Comparison of ENCODE assay signal across 17 mouse cellular contexts in genomic region chr9:41888616-41889150, GRCm38 (mm10).
DNase-seq lines count a peak whose midpoint lies in the region; ATAC-seq lines count a peak whose summit lies in the region.
"Had no signal": no experiment of that assay in that cellular context is flagged by ENCODE, and none has a peak within 500 bp of the region (broad histone marks: within the 10 kb centered on the region; RNA-seq: fewer than 3 reads in every experiment).

No protein-coding gene starts in this region.

- H3K36me3 ChIP-seq in hindbrain, embryonic 12.5 days: no peaks in the 10 kb centered on the region
- no peaks in the 10 kb centered on the region for H3K36me3 ChIP-seq in hindbrain, embryonic 10.5 days
- no peaks in the 10 kb centered on the region for H3K36me3 ChIP-seq in neural tube, embryonic 11.5 days (ENCODE audit: control insufficient read depth, insufficient read depth, low read length)
- H3K36me3 ChIP-seq in limb, embryonic 11.5 days (ENCODE audit: control insufficient read depth, insufficient read depth, low read length): no peaks in the 10 kb centered on the region
- no peaks in the 10 kb centered on the region for H3K36me3 ChIP-seq in heart, embryonic 10.5 days
- H3K36me3 ChIP-seq: G1E; heart, embryonic 15.5 days had no signal

- no peak for DNase-seq in hindbrain, embryonic 10.5 days (ENCODE audit: low spot score)
- DNase-seq in neural tube, embryonic 11.5 days (ENCODE audit: low spot score): no peak
- no peak for DNase-seq in neural tube, embryonic 10.5 days (ENCODE audit: extremely low spot score, low spot score)
- DNase-seq in limb, embryonic 11.5 days (ENCODE audit: low spot score): no peak
- DNase-seq in frontal cortex, postnatal 14 days (ENCODE audit: low spot score in 2 of 2): no peak
- no peak for DNase-seq in heart, embryonic 10.5 days (ENCODE audit: low spot score)
- no peak for DNase-seq in heart, adult 9 months (ENCODE audit: low spot score in 2 of 2)
- DNase-seq: B cell, adult 2 months; cerebellum, adult 8-10 months; layer of hippocampus, postnatal 36 days; lung, postnatal 36 days; spleen, adult 18-20 months had no signal

- no peaks in the 10 kb centered on the region for H3K9me3 ChIP-seq in hindbrain, embryonic 12.5 days (replicated peaks)
- no peaks in the 10 kb centered on the region for H3K9me3 ChIP-seq in hindbrain, embryonic 10.5 days
- no peaks in the 10 kb centered on the region for H3K9me3 ChIP-seq in neural tube, embryonic 11.5 days (ENCODE audit: control insufficient read depth, low read length)
- H3K9me3 ChIP-seq in limb, embryonic 11.5 days (ENCODE audit: control insufficient read depth, low read length): no peaks in the 10 kb centered on the region; the same call in 1 of the 2 replicates
- H3K9me3 ChIP-seq in heart, embryonic 10.5 days: no peaks in the 10 kb centered on the region
- H3K9me3 ChIP-seq: heart, embryonic 15.5 days had no signal

- no peak for ATAC-seq in hindbrain, embryonic 12.5 days (ENCODE audit: low FRiP score)
- no peak for ATAC-seq in neural tube, embryonic 11.5 days (ENCODE audit: insufficient read depth, low FRiP score, low TSS enrichment)
- ATAC-seq in limb, embryonic 11.5 days (ENCODE audit: insufficient number of reproducible peaks, low FRiP score, low TSS enrichment, low read depth): no peak
- ATAC-seq: intestine, postnatal 0 days; midbrain, embryonic 16.5 days had no signal

- H3K27ac ChIP-seq in hindbrain, embryonic 12.5 days: peak overlapping the region; percentile 97; the same call in 1 of the 2 replicates
- H3K27ac ChIP-seq in hindbrain, embryonic 10.5 days: no peak overlapping the region
- H3K27ac ChIP-seq in neural tube, embryonic 11.5 days (ENCODE audit: low read depth, low read length): peak overlapping the region; percentile 29; the same call in 1 of the 2 replicates
- H3K27ac ChIP-seq in limb, embryonic 11.5 days (replicated peaks; ENCODE audit: low read depth, low read length): peak overlapping the region; percentile 25
- no peak overlapping the region for H3K27ac ChIP-seq in heart, embryonic 10.5 days

- no peak overlapping the region for H3K4me3 ChIP-seq in hindbrain, embryonic 12.5 days
- no peak overlapping the region for H3K4me3 ChIP-seq in hindbrain, embryonic 10.5 days
- H3K4me3 ChIP-seq in neural tube, embryonic 11.5 days (ENCODE audit: low read depth, low read length): no peak overlapping the region
- H3K4me3 ChIP-seq in limb, embryonic 11.5 days (ENCODE audit: low read depth, low read length): no peak overlapping the region
- H3K4me3 ChIP-seq in heart, embryonic 10.5 days: no peak overlapping the region
- H3K4me3 ChIP-seq: heart, embryonic 15.5 days had no signal

- no peaks in the 10 kb centered on the region for H3K27me3 ChIP-seq in hindbrain, embryonic 12.5 days
- H3K27me3 ChIP-seq in hindbrain, embryonic 10.5 days (ENCODE audit: insufficient read depth, poor library complexity, severe bottlenecking): no peaks in the 10 kb centered on the region
- H3K27me3 ChIP-seq in neural tube, embryonic 11.5 days (ENCODE audit: control insufficient read depth, insufficient read depth, low read length): no peaks in the 10 kb centered on the region
- no peaks in the 10 kb centered on the region for H3K27me3 ChIP-seq in limb, embryonic 11.5 days (ENCODE audit: control insufficient read depth, insufficient read depth, low read length)
- H3K27me3 ChIP-seq in heart, embryonic 10.5 days (ENCODE audit: insufficient read depth, poor library complexity, severe bottlenecking): no peaks in the 10 kb centered on the region
- H3K27me3 ChIP-seq: heart, embryonic 15.5 days had no signal

- H3K9ac ChIP-seq in hindbrain, embryonic 12.5 days: no peak overlapping the region
- no peak overlapping the region for H3K9ac ChIP-seq in neural tube, embryonic 11.5 days (ENCODE audit: low read length)
- H3K9ac ChIP-seq in limb, embryonic 11.5 days (ENCODE audit: low read length): no peak overlapping the region
- H3K9ac ChIP-seq: heart, embryonic 15.5 days had no signal

- WGBS in hindbrain, embryonic 12.5 days: 87% methylated on average over 3 of the region's 3 CpGs
- WGBS in hindbrain, embryonic 10.5 days: 92% methylated on average over 3 of the region's 3 CpGs
- 91% methylated on average over 3 of the region's 3 CpGs for WGBS in neural tube, embryonic 11.5 days
- 77% methylated on average over 3 of the region's 3 CpGs for WGBS in limb, embryonic 11.5 days
- WGBS in heart, embryonic 10.5 days: 91% methylated on average over 3 of the region's 3 CpGs

- peaks cover 27% of the 10 kb centered on the region for H3K4me1 ChIP-seq in hindbrain, embryonic 12.5 days
- peaks cover 27% of the 10 kb centered on the region for H3K4me1 ChIP-seq in hindbrain, embryonic 10.5 days (replicated peaks)
- peaks cover 18% of the 10 kb centered on the region for H3K4me1 ChIP-seq in neural tube, embryonic 11.5 days (ENCODE audit: control insufficient read depth, insufficient read depth, low read length)
- peaks cover 18% of the 10 kb centered on the region for H3K4me1 ChIP-seq in limb, embryonic 11.5 days (ENCODE audit: control insufficient read depth, insufficient read depth, low read length)
- peaks cover 23% of the 10 kb centered on the region for H3K4me1 ChIP-seq in heart, embryonic 10.5 days

- no peak overlapping the region for H3K4me2 ChIP-seq in hindbrain, embryonic 12.5 days (replicated peaks)
- no peak overlapping the region for H3K4me2 ChIP-seq in neural tube, embryonic 11.5 days (ENCODE audit: low read depth)
- H3K4me2 ChIP-seq in limb, embryonic 11.5 days (ENCODE audit: low read depth, severe bottlenecking): no peak overlapping the region
- H3K4me2 ChIP-seq: heart, embryonic 15.5 days had no signal

Comparison
In these comparisons a context has a peak if more than half of its experiments do, and no peak if none do; other contexts are left out.
1. H3K27ac ChIP-seq: peak in hindbrain, embryonic 12.5 days (single experiment), neural tube, embryonic 11.5 days (single experiment) and limb, embryonic 11.5 days (single experiment); none in hindbrain, embryonic 10.5 days (single experiment) and heart, embryonic 10.5 days (single experiment).